Mouse (Mus musculus) brain, embryonic 14.5 days (tissue): ENCODE results near the gene Snx27.

Experiments used
- CTCF ChIP-seq: fragments of 200-500 bp; IDR thresholded peaks from 2 replicates; pipeline ENCODE4 v1.5.1; 2012; ENCODE audit warnings: inconsistent platforms, mild to moderate bottlenecking, moderate library complexity, borderline replicate concordance; ENCODE audit not compliant: insufficient read depth, insufficient read length; ENCODE audit errors: extremely low read depth
- POLR2A ChIP-seq: fragments of 200-500 bp; IDR thresholded peaks from 2 replicates; pipeline ENCODE4 v1.6.1; 2012; ENCODE audit warnings: mild to moderate bottlenecking, inconsistent platforms, borderline replicate concordance; ENCODE audit not compliant: poor library complexity, insufficient read depth, insufficient read length, severe bottlenecking; ENCODE audit errors: extremely low read depth

DNA sequence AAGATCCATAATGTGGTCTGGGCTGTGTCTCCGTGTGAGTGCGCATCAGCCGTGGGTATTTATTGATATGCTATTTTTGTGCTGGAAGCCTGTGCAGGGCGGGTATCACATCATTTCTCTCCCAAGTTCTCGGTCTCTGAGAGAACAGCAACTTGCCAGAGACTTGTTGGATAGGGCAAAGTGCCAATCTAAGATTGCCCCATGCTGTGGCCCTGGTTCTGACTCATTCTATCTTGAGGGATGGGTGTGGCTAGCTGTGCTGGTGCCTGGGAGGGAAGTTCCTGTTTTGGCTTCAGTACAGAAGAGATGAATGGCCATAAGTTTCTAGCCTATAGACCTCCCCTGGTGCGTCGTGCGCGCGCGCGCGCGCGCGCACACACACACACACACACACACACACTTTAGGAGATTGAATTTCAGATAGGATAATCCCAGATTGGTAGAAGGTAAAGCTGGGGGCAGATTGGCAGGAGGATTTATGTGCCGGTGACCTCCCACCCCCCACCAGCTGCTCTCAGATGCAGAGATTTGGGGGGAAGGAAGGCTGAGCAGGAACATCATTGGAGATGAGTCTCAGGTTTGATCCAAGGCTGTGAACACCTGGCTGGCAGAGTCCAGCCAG, 99.6 kb downstream of the Snx27 start:
- TF ChIP-seq CTCF (no peak), POLR2A (no peak)
